Mouse (Mus musculus): ENCODE data around the gene Nudt22. TPM values are rescaled to one million over a fixed set of nuclear protein-coding genes. Genes with fewer than 3 reads are reported as not detected.

Nudt22 gene
- polyA plus RNA-seq, 1 experiment, result 11.7 TPM

GRCm38 (mm10) chr19:6951381-6951968 is 44.4 kb downstream of the Nudt22 start:
- H3K27ac ChIP-seq (replicated peaks; ENCODE audit: low read depth, low read length), result peak overlapping the region; percentile 94

GRCm38 (mm10) chr19:6950613-6951153 is 45.2 kb downstream of the Nudt22 start:
- Histone ChIP-seq H3K4me1 (ENCODE audit: control insufficient read depth, insufficient read depth, insufficient read length, low read length) (peaks cover 10% of the 10 kb centered on the region), H3K27ac (replicated peaks; ENCODE audit: low read depth, low read length) (peak overlapping the region; percentile 84), H3K4me3 (ENCODE audit: insufficient read depth, low read depth, low read length) (peak overlapping the region; percentile 75)

More at GRCm38 (mm10) chr19:6951381-6951968, 44.4 kb downstream of the Nudt22 start:
- H3K4me1 ChIP-seq (ENCODE audit: control insufficient read depth, insufficient read depth, insufficient read length, low read length), result peaks cover 10% of the 10 kb centered on the region
- H3K4me3 ChIP-seq (ENCODE audit: insufficient read depth, low read depth, low read length), result peak overlapping the region; percentile 75

DNA sequence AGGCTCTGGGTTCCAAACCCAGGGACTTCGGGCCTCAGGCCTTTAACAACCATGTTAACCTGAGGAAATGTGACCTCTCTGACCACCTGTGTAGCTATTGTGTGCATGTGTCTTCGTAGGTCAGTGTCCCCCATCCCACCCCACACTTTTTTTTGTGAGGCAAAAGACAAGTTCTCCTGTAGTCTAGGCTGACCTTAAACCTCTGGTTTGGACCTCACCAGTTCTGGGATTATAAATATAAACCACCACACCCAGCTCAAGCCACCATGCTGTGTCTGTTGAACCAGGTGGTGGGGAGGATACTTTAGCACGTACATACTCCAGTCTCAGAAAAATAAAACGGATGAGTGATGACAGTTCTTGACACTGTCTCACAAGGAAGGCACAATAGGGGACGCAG is 46.0 kb downstream of the Nudt22 start:
- peak overlapping the region; percentile 75; the same call in 1 of the 2 replicates for H3K4me3 ChIP-seq (ENCODE audit: insufficient read depth, low read depth, low read length)
- H3K27ac ChIP-seq (replicated peaks; ENCODE audit: low read depth, low read length), result no peak overlapping the region
- H3K4me1 ChIP-seq (ENCODE audit: control insufficient read depth, insufficient read depth, insufficient read length, low read length), result peaks cover 10% of the 10 kb centered on the region

DNA sequence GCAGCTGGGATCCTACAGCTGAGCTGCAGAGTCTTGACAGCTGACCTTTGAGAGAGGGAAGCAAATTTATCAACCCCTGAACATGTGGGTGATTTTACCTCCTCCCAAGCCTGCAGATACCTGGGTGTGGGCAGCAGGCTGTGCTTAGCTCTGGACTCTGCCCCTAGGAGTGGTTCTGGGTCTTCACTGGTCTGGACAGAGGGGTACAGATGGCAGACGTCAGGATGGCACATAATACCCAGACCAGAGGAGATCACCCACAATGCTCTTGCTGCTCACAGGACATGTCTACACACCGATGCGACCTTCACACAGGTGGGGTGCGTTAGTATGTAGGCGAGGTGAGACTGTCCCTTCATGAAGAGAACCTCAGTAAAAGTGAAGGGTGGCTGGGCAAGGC is 46.4 kb downstream of the Nudt22 start:
- Histone ChIP-seq H3K27ac (replicated peaks; ENCODE audit: low read depth, low read length) (no peak overlapping the region), H3K4me3 (ENCODE audit: insufficient read depth, low read depth, low read length) (no peak overlapping the region), H3K4me1 (ENCODE audit: control insufficient read depth, insufficient read depth, insufficient read length, low read length) (peaks cover 10% of the 10 kb centered on the region)

DNA sequence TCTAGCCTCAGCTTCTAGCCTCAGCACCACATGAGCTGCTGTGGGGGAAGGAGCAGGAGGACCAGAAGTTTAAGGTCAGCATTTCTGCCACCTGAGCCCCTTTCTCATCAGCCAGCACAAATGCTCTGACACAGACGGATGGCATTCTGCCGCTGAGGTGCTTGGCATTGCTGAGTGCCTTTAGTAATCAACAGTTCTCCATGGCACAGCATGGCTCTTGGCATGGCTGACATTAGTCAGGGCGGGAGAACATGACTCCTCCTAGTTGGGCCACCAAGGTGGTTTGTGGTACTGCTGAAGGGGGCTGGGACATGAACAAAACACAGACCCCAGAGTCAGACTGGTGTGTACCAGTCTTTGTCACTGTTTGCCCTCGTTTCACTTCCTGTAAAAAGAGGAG is 47.7 kb downstream of the Nudt22 start:
- H3K4me3 ChIP-seq (ENCODE audit: insufficient read depth, low read depth, low read length), result no peak overlapping the region
- no peak overlapping the region for H3K27ac ChIP-seq (replicated peaks; ENCODE audit: low read depth, low read length)
- peaks cover 8% of the 10 kb centered on the region for H3K4me1 ChIP-seq (ENCODE audit: control insufficient read depth, insufficient read depth, insufficient read length, low read length)

DNA sequence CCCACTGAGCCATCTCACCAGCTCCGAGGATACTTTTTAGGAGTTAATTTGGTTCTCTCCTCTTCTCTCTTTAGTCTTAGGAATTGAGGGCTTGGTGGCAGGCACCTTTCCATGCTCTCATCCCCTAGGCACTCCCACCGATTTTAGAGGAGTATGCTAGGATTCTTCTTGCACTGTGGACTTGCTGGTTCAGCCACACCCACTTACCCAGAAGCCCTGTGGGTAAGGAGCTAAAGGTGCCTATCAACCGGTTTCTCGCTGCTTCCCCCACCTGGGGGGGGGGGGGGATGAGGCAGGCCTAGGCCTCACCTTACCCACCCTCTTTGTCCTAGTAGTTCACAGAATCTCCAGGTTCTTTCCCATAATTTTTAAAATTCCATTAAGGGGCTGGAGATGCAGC is 48.2 kb downstream of the Nudt22 start:
- H3K4me3 ChIP-seq (ENCODE audit: insufficient read depth, low read depth, low read length), result no peak overlapping the region
- H3K27ac ChIP-seq (replicated peaks; ENCODE audit: low read depth, low read length), result no peak overlapping the region
- peaks cover 4% of the 10 kb centered on the region for H3K4me1 ChIP-seq (ENCODE audit: control insufficient read depth, insufficient read depth, insufficient read length, low read length)

DNA sequence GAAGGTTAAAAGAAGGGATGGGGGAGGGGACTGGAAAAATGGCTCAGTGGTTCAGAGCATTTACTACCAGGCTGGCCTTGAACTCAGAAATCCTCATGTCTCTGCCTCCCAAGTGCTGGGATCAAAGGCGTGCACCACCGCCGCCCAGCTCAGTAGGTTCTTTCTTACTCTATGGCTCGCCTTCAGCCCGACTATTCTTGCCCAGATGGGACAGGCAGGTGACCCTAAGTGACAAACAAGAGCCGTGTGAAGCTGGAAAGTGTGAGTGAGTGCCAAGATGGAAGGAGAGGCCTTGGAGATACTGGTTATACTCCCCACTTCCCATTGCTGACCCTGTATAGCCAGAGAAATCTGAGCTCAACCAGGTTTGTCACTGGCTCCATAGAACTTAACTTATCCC is 52.2 kb downstream of the Nudt22 start:
- Histone ChIP-seq H3K27ac (replicated peaks; ENCODE audit: low read depth, low read length) (no peak overlapping the region), H3K4me3 (ENCODE audit: insufficient read depth, low read depth, low read length) (no peak overlapping the region), H3K4me1 (ENCODE audit: control insufficient read depth, insufficient read depth, insufficient read length, low read length) (peaks cover 5% of the 10 kb centered on the region; the same call in 1 of the 2 replicates)

Other genes starting within 250 kb of the Nudt22 start
- gene Rps6ka4, start 155.5 kb downstream of the Nudt22 start, polyA plus RNA-seq (2012; ENCODE audit: insufficient read depth, insufficient read length, missing spikeins), result 6.7 and 9.8 TPM in 2 replicates
- 1.9 and 2.3 TPM in 2 replicates for gene Ccdc88b, start 137.9 kb downstream of the Nudt22 start, polyA plus RNA-seq (2012; ENCODE audit: insufficient read depth, insufficient read length, missing spikeins)
- gene Trmt112, start 86.4 kb downstream of the Nudt22 start, polyA plus RNA-seq (2012; ENCODE audit: insufficient read depth, insufficient read length, missing spikeins), result 18.1 and 29.4 TPM in 2 replicates
- gene Prdx5, start 86.0 kb downstream of the Nudt22 start, polyA plus RNA-seq (2012; ENCODE audit: insufficient read depth, insufficient read length, missing spikeins), result 974 and 1,161 TPM in 2 replicates
- gene Esrra, start 74.3 kb downstream of the Nudt22 start, polyA plus RNA-seq (2012; ENCODE audit: insufficient read depth, insufficient read length, missing spikeins), result 86.4 and 123 TPM in 2 replicates
- gene Catsperz, start 70.7 kb downstream of the Nudt22 start, polyA plus RNA-seq (2012; ENCODE audit: insufficient read depth, insufficient read length, missing spikeins), result not detected in 2 replicates
- 1.6 and 1.8 TPM in 2 replicates for gene Kcnk4, start 61.6 kb downstream of the Nudt22 start, polyA plus RNA-seq (2012; ENCODE audit: insufficient read depth, insufficient read length, missing spikeins)
- gene Bad, start 54.3 kb downstream of the Nudt22 start, polyA plus RNA-seq (2012; ENCODE audit: insufficient read depth, insufficient read length, missing spikeins), result 47.1 and 49.4 TPM in 2 replicates
- gene Gpr137, start 53.6 kb downstream of the Nudt22 start, polyA plus RNA-seq (2012; ENCODE audit: insufficient read depth, insufficient read length, missing spikeins), result 31.2 and 45.5 TPM in 2 replicates
- gene Ppp1r14b, start 21.1 kb downstream of the Nudt22 start, polyA plus RNA-seq (2012; ENCODE audit: insufficient read depth, insufficient read length, missing spikeins), result 210 and 250 TPM in 2 replicates
- 23.8 and 26.8 TPM in 2 replicates for gene Plcb3, start 19.6 kb downstream of the Nudt22 start, polyA plus RNA-seq (2012; ENCODE audit: insufficient read depth, insufficient read length, missing spikeins)
- 126 and 133 TPM in 2 replicates for gene Fkbp2, start 15.6 kb downstream of the Nudt22 start, polyA plus RNA-seq (2012; ENCODE audit: insufficient read depth, insufficient read length, missing spikeins)
- gene Vegfb, start 8.5 kb downstream of the Nudt22 start, polyA plus RNA-seq (2012; ENCODE audit: insufficient read depth, insufficient read length, missing spikeins), result 255 and 283 TPM in 2 replicates
- gene Dnajc4, start 3.5 kb downstream of the Nudt22 start, polyA plus RNA-seq (2012; ENCODE audit: insufficient read depth, insufficient read length, missing spikeins), result 70.0 and 78.9 TPM in 2 replicates
- gene Trpt1, start within 50 bp of the Nudt22 start, polyA plus RNA-seq (2012; ENCODE audit: insufficient read depth, insufficient read length, missing spikeins), result 15.0 and 19.3 TPM in 2 replicates
- gene Fermt3, start 23.4 kb upstream of the Nudt22 start, polyA plus RNA-seq (2012; ENCODE audit: insufficient read depth, insufficient read length, missing spikeins), result 2.0 and 2.8 TPM in 2 replicates
- 81.7 and 119 TPM in 2 replicates for gene Stip1, start 43.9 kb upstream of the Nudt22 start, polyA plus RNA-seq (2012; ENCODE audit: insufficient read depth, insufficient read length, missing spikeins)
- gene Macrod1, start 60.7 kb upstream of the Nudt22 start, polyA plus RNA-seq (2012; ENCODE audit: insufficient read depth, insufficient read length, missing spikeins), result 155 and 161 TPM in 2 replicates
- gene Flrt1, start 109.6 kb upstream of the Nudt22 start, polyA plus RNA-seq (2012; ENCODE audit: insufficient read depth, insufficient read length, missing spikeins), result 0.59 TPM in 1 of 2 replicates, not detected in the other
- gene Otub1, start 210.2 kb upstream of the Nudt22 start, polyA plus RNA-seq (2012; ENCODE audit: insufficient read depth, insufficient read length, missing spikeins), result 28.7 and 44.7 TPM in 2 replicates
- gene Cox8a, start 221.5 kb upstream of the Nudt22 start, polyA plus RNA-seq (2012; ENCODE audit: insufficient read depth, insufficient read length, missing spikeins), result 4,354 and 4,380 TPM in 2 replicates
- gene Naa40, start 245.1 kb upstream of the Nudt22 start, polyA plus RNA-seq (2012; ENCODE audit: insufficient read depth, insufficient read length, missing spikeins), result 9.6 and 10.3 TPM in 2 replicates